Mouse (Mus musculus) embryonic fibroblast, embryonic 13.5 days (primary cell): ENCODE results near the gene Apol7a. TPM values are rescaled to one million over a fixed set of nuclear protein-coding genes. Genes with fewer than 3 reads are reported as not detected.
"Not testable (repeated sequence)": the region's sequence is repeated elsewhere in the genome, so short reads cannot be mapped to it uniquely, and the experiment has no call there.

ENCODE experiments used
- H3K27ac ChIP-seq: 2 replicates; pipeline ENCODE4 v1.5.1; 2012; ENCODE audit warnings: low read length, control low read depth, inconsistent platforms; ENCODE audit not compliant: insufficient read depth
- H3K4me1 ChIP-seq: 2 replicates; pipeline ENCODE4 v1.6.1; 2011; ENCODE audit warnings: low read length; ENCODE audit not compliant: control insufficient read depth, insufficient read depth
- H3K4me3 ChIP-seq: 2 replicates; pipeline ENCODE4 v1.5.1; 2011; ENCODE audit warnings: mild to moderate bottlenecking, control low read depth, low read length; ENCODE audit not compliant: insufficient read depth
- CTCF ChIP-seq: IDR thresholded peaks from 2 replicates; pipeline ENCODE4 v1.5.1; 2011; ENCODE audit warnings: mild to moderate bottlenecking, control low read depth, low read length, moderate library complexity, borderline replicate concordance; ENCODE audit not compliant: insufficient read depth
- polyA plus RNA-seq: library from polyadenylated mRNA; stranded (reverse); fragments of >200 nt; gene quantifications from 2 replicates; pipeline ENCODE4 v1.2.4, GENCODE M21; 2011; ENCODE audit warnings: low read depth; ENCODE audit not compliant: missing spikeins, insufficient read length

Apol7a gene
- 0.76 and 1.3 TPM in 2 replicates for polyA plus RNA-seq

DNA sequence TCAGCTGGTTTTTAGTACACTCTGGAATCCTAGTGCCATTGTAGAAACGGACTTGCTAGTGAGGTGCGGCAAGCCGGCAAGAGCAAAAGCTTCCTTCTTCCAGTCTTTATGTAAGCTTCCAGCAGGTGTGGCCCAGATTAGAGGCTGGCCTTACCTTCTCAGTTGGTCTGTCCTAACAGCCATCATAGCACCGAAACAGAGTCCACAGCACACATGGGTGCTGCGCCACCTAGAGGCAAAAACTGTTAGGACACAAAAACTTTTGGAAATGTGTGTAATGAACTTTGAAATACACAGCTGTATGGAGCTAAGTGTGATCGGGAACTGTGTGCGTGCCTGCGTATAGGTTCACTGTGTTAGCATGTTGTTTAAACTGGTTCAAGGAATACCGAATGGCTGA, at the start of gene Apol7a:
TSS of gene Apol7a (minus strand) at position 84 of the 400 bp plus-strand sequence.
- H3K27ac ChIP-seq = peak within 1 kb of the TSS; percentile 90
- H3K4me3 ChIP-seq, H3K4me1 ChIP-seq: not testable (repeated sequence)
- TF ChIP-seq CTCF = peak; percentile 55; the same call in 1 of the 2 replicates

DNA sequence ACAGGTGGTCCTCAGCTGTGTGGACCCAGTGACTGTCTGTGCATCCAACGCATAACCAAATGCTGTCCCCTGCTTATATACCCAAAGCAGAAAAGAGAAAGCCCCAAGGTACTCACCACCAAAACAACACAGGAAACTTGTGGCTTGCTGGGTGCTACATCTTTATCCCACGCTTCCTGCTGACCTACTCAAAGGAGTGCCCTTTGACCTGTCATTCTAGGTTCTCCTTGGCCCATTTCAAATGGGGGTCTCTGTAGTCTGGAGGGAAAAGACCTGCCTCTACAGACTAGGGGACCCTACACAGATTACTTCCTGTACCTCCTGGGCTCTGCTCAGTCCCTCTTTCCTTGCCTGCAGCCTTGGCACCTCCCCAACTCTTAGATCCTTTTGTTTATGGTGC, 48.5 kb upstream of the Apol7a start, which contains the start of gene Apol7b:
TSS of gene Apol7b (minus strand) at position 101 of the 400 bp plus-strand sequence.
- H3K4me1 ChIP-seq, H3K27ac ChIP-seq: not testable (repeated sequence)

DNA sequence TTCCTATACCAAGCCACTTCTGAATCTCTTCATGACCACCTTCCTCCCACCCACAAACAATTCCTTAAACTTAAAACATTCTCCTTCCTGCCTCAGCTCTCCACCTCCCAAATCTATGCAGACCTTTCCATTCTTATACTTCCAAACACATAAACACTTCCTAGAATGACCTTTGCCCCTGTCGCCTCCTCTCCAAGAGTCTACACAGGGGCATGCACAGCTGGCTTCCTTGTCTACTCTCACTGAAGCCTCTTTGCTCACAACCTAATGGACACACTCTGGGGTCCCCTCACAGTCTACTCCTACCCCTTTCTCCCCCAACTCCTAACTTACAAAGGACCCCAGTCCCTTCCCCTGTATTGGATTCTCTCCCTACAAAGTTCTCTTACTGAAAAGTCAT, 46.8 kb upstream of the Apol7a start:
- not testable (repeated sequence) for H3K4me1 ChIP-seq, H3K4me3 ChIP-seq, H3K27ac ChIP-seq

More for the DNA sequence above, 48.5 kb upstream of the Apol7a start, which contains the start of gene Apol7b:
- not testable (repeated sequence) for H3K4me3 ChIP-seq

DNA sequence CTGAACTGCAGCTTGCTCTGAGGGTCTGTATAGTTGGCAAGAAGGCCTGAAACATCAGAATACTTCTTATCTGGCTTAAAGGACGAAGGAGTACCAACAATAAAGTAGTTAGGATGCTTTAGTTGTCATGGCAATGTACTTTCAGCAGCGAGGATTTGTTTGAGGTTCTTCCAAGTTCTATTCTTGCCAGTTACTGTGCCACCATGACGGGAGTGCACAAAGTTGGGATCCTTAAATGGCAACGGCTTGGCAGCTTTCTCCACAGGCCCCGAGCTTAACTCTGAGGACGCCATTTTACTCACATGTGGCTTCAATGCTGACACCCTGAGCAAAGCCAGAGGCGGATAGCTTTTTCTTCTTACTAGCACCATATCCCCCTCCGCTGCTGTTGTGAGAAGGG, 45.8 kb upstream of the Apol7a start:
- H3K4me1 ChIP-seq, H3K4me3 ChIP-seq, H3K27ac ChIP-seq: not testable (repeated sequence)

DNA sequence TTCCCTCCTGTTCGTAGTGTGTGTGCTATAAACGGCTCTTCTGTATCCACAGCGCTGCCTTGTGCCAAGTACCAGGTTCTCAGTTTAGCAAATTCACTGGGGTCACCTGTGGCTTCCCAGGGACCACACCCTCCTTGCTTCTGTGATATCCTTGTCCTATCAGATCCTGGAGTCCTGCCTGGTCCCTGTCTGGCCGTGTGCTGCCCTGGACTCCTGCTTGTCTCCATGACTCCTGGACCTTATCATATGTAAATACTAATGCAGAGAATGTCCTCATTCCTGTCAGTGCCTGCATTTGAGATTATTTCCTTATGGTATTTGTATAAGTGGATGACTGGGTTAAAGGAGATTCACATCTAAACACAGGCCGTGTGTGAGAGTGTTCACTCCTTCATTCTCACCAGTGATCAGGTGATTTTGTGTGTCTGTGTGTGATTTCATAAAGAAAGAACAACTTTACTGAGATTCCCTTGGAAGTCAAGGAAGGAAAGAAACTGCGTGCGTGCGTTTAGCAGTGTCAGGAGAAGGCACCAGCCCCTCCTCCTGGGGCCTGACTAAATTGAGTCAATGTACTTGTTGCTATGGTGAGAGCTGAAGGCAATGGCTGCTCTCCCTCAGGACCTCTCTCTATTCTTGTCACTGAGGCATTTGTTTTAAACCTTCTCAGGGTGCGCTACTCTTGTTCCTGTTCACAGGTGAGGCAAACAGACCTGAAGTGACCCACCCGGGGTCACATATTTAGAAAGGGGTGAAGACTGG, 30.0 kb upstream of the Apol7a start:
- not testable (repeated sequence) for H3K27ac ChIP-seq, H3K4me3 ChIP-seq, H3K4me1 ChIP-seq

DNA sequence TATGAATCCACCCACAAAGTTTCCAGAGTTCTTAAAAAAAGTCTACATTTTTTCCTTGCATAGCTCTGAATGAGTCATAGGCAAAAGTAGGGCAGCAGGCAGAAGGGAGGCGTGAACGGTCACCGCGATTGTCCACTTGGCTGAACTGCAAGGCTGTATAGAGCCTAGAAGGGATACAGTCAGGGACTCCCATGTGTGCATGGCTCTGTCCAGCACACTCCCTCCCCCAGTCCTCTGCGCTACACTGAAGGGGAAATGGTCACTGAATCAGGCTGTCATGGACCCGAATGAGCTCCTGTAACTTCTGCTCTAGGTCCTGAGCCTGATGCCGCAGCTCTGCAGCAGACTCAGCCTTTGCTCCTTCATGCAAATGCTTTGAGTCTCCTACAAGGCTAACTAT, 24.0 kb upstream of the Apol7a start:
- H3K4me3 ChIP-seq, H3K27ac ChIP-seq, H3K4me1 ChIP-seq: not testable (repeated sequence)

DNA sequence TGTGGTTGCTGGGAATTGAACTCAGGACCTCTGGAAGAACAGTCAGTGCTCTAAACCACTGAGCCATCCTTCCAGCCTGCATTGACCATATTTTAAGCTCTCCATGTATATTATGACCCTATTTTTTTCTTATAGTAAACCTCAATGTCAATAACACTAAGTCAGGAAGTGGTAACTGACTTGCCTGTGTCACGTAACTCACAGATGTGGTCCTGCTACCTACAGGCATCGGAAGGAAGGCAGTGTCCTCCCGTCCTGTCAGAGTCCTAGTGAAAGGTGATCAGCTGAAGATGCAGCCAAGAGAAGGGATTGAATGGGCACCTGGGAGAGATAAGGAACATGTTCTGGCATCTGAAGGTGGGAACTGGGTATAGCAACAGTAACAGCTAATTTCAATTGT, 20.7 kb upstream of the Apol7a start:
- not testable (repeated sequence) for H3K27ac ChIP-seq, H3K4me3 ChIP-seq, H3K4me1 ChIP-seq

DNA sequence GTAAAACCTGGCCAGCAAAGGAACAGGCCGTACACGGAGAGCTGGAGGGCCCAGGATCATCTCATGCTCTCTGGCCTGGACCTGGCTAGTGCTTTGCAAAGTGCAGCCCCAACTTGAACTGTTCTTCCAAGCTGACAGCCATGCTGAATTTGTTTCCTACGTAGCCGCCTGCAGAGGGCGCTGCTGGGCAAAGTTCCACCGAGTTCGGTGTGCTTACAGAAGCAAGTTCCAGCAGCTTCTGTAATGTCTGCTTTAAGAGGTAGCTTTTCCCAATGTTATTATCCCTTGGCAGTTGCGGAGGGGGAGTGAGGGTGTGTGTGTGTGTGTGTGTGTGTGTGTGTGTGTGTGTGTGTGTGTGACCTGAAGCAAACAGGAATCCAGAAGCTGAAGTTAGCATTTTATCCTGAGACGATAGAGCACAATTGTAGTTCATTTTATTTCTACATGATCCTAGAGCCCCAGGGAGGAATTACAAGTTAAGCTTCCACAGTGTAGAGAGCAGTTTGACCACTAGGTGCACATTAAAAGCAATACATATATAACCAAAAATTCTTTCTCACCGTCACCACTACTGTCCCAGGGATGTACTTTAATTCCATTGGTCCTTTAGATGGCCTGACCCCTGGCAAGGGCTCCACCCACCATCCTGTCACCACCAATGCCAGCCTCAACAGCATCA, 17.9 kb upstream of the Apol7a start:
- H3K27ac ChIP-seq, H3K4me1 ChIP-seq, H3K4me3 ChIP-seq: not testable (repeated sequence)

DNA sequence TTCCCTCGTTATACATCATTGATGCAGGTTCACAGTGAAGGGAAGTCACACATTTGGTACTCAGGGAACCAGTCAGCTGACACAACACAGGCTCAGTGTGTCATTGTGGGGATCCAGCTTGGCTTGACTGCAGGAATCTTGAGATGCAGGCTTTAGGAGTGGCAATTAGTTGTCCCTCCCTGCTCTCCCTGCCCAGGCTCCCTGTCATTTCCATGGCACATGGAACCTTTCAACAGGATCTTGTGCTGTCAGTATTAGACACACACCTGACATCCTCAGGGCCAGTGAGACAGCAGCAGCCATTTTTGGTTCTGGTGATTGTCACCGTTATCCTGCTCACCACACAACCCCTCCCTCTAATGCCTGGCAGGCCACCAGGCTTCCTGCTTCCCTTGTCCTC, 16.7 kb upstream of the Apol7a start:
- not testable (repeated sequence) for H3K27ac ChIP-seq, H3K4me1 ChIP-seq, H3K4me3 ChIP-seq

DNA sequence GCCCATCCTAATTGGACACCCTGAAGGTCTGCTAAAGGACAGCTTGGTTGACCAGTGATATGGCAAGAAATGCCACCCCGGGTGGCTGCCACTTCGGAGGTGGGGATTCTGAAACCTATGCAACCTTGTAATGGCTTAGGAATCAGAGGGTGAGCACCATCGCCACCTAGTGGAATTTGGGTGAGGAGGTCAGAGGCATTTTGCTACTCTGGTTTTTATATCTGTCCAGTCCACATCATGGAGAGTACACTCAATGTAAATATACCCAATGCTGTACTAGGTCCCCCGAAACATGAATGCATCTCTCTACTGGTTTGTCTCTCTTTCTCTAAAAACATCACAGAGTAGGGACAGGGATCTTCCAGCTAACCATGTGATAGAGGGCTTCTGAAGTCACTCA, 13.8 kb upstream of the Apol7a start:
- not testable (repeated sequence) for H3K4me3 ChIP-seq, H3K27ac ChIP-seq

DNA sequence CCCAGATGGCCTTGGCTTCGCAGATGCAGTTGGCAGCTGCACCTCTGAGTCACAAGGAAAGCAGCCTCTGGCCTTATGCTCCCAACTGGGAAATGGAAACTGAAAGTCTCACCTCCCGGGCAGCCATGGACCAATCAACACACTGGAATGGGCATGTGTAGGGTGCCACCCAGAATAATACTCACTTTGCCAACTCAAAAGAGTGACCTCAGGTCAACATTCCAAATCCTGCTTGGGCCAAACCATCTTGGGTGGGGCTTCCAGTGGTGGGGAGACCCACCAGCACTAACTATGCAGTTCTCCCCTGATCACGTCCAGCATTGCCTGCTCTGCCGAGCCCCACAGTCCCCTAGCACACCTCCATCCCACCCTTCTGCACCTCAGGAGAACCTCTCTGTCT, 12.1 kb upstream of the Apol7a start, which contains the start of gene Apol9a:
TSS of gene Apol9a (minus strand) at position 101 of the 400 bp plus-strand sequence.
- 0 out of 2 replicates have a peak within 1 kb of the TSS, but pooled peaks have one; percentile 31 for H3K27ac ChIP-seq

More for the DNA sequence above, 13.8 kb upstream of the Apol7a start:
- H3K4me1 ChIP-seq = not testable (repeated sequence)

DNA sequence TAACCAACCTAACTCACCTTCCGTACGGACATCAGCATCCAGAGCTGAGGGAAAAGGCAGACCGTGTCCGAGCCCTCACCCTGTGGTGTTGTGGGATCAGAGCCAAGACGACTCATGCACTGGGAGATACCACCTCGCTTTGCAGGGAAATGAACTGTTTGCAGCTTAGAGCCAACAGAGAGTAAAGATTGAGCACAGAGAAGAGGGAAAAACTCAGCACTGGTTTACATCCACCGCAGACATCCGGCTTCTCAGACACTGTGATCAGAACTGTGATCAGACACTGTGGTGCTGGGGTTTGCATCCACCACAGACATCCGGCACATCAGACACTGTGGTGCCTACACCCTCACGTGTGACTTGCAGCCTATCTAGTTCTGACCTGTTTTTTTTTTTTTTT, 7.5 kb upstream of the Apol7a start:
- not testable (repeated sequence) for H3K4me3 ChIP-seq, H3K27ac ChIP-seq, H3K4me1 ChIP-seq

More for the DNA sequence above, 12.1 kb upstream of the Apol7a start, which contains the start of gene Apol9a:
- H3K4me3 ChIP-seq, H3K4me1 ChIP-seq: not testable (repeated sequence)
